Mouse (Mus musculus) MEL (cell line): ENCODE measurements around the gene Rsad2. TPM values are rescaled to one million over a fixed set of nuclear protein-coding genes. Genes with fewer than 3 reads are reported as not detected.

Experiments used
- DNase-seq: peaks from one replicate; pipeline ENCODE4 v3.0.0; 2011; ENCODE audit warnings: low read depth, low spot score
- H3K27ac ChIP-seq: 2 replicates; pipeline ENCODE4 v1.5.1; 2012; ENCODE audit warnings: low read depth, mild to moderate bottlenecking, control low read depth, low read length, moderate library complexity; ENCODE audit not compliant: control insufficient read depth
- H3K27me3 ChIP-seq, 2 experiments: fragments of 150-350 bp in 1 of 2; sonication (generic) in 1 of 2; 2 replicates each; pipeline ENCODE4 v1.6.1; 2012; ENCODE audit warnings: low read length in 2 of 2, mild to moderate bottlenecking in 2 of 2, improper control_type of control experiment in 1 of 2, moderate library complexity in 1 of 2; ENCODE audit not compliant: insufficient read depth in 2 of 2, control insufficient read depth in 1 of 2
- H3K36me3 ChIP-seq, 2 experiments: 2 replicates each; pipeline ENCODE4 v1.6.1; 2012 to 2014; ENCODE audit warnings: low read length in 2 of 2, improper control_type of control experiment in 1 of 2, inconsistent platforms in 1 of 2, mild to moderate bottlenecking in 1 of 2; ENCODE audit not compliant: insufficient read depth in 2 of 2, control insufficient read depth in 1 of 2
- H3K4me1 ChIP-seq, 2 experiments: fragments of 150-350 bp in 1 of 2; sonication (generic) in 1 of 2; 2 replicates each; pipeline ENCODE4 v1.6.1; 2012; ENCODE audit warnings: low read length in 2 of 2, improper control_type of control experiment in 1 of 2, mild to moderate bottlenecking in 1 of 2; ENCODE audit not compliant: insufficient read depth in 2 of 2, control insufficient read depth in 1 of 2
- H3K4me3 ChIP-seq, 2 experiments: fragments of 150-350 bp in 1 of 2; sonication (generic) in 1 of 2; 2 replicates each; pipeline ENCODE4 v1.5.1; 2012; ENCODE audit warnings: low read depth in 2 of 2, low read length in 2 of 2, mild to moderate bottlenecking in 2 of 2, moderate library complexity in 2 of 2, control low read depth in 1 of 2, improper control_type of control experiment in 1 of 2; ENCODE audit not compliant: control insufficient read depth in 1 of 2, insufficient read depth in 1 of 2
- H3K79me2 ChIP-seq: 2 replicates; pipeline ENCODE4 v1.6.1; 2012; ENCODE audit warnings: mild to moderate bottlenecking, low read length, moderate library complexity; ENCODE audit not compliant: control insufficient read depth, poor library complexity, insufficient read depth
- H3K9ac ChIP-seq: 2 replicates; pipeline ENCODE4 v1.6.1; 2012; ENCODE audit warnings: low read depth, mild to moderate bottlenecking, control low read depth, low read length, moderate library complexity; ENCODE audit not compliant: control insufficient read depth, poor library complexity, severe bottlenecking
- H3K9me3 ChIP-seq: fragments of 150-350 bp; sonication (generic); replicated peaks from 2 replicates; pipeline ENCODE4 v1.6.1; 2012; ENCODE audit warnings: mild to moderate bottlenecking, low read length, improper control_type of control experiment, moderate library complexity; ENCODE audit not compliant: insufficient read depth
- CHD1 ChIP-seq: IDR thresholded peaks from 2 replicates; pipeline ENCODE4 v1.6.1; 2012; ENCODE audit warnings: low read depth, mild to moderate bottlenecking, inconsistent platforms, low read length, improper control_type of control experiment
- ELF1 ChIP-seq: IDR thresholded peaks from 2 replicates; pipeline ENCODE4 v1.6.1; 2014; ENCODE audit warnings: low read depth, mild to moderate bottlenecking, inconsistent platforms, low read length, improper control_type of control experiment, moderate library complexity
- HCFC1 ChIP-seq: IDR thresholded peaks from 2 replicates; pipeline ENCODE4 v1.6.1; 2012; ENCODE audit warnings: low read depth, mild to moderate bottlenecking, inconsistent platforms, low read length, improper control_type of control experiment, moderate library complexity
- MAFK ChIP-seq: IDR thresholded peaks from 2 replicates; pipeline ENCODE4 v1.6.1; 2011; ENCODE audit warnings: low read depth, mild to moderate bottlenecking, low read length, improper control_type of control experiment, borderline replicate concordance
- MEF2A ChIP-seq: IDR thresholded peaks from 2 replicates; pipeline ENCODE4 v1.6.1; 2014; ENCODE audit warnings: low read depth, mild to moderate bottlenecking, inconsistent platforms, low read length, improper control_type of control experiment; ENCODE audit not compliant: poor library complexity, insufficient replicate concordance, severe bottlenecking; ENCODE audit errors: extremely low read depth
- MXI1 ChIP-seq: IDR thresholded peaks from 2 replicates; pipeline ENCODE4 v1.6.1; 2011; ENCODE audit warnings: mild to moderate bottlenecking, low read depth, low read length, improper control_type of control experiment
- NRF1 ChIP-seq: IDR thresholded peaks from 2 replicates; pipeline ENCODE4 v1.6.1; 2014; ENCODE audit warnings: low read depth, mild to moderate bottlenecking, inconsistent platforms, low read length, improper control_type of control experiment, moderate library complexity; ENCODE audit not compliant: poor library complexity, insufficient read depth, severe bottlenecking
- POLR2AphosphoS2 ChIP-seq: IDR thresholded peaks from 2 replicates; pipeline ENCODE4 v1.6.1; 2011; ENCODE audit warnings: low read length, improper control_type of control experiment
- POLR2AphosphoS5 ChIP-seq: IDR thresholded peaks from 2 replicates; pipeline ENCODE4 v1.6.1; 2012; ENCODE audit warnings: low read depth, borderline replicate concordance, mild to moderate bottlenecking, inconsistent platforms, low read length, moderate library complexity, mixed read lengths
- SIN3A ChIP-seq: IDR thresholded peaks from 2 replicates; pipeline ENCODE4 v1.6.1; 2012; ENCODE audit warnings: low read length, improper control_type of control experiment, inconsistent platforms
- TAL1 ChIP-seq: IDR thresholded peaks from 2 replicates; pipeline ENCODE4 v1.6.1; 2012; ENCODE audit warnings: mild to moderate bottlenecking, inconsistent platforms, low read length, moderate library complexity, mixed read lengths
- TCF12 ChIP-seq: IDR thresholded peaks from 2 replicates; pipeline ENCODE4 v1.6.1; 2014; ENCODE audit warnings: low read depth, mild to moderate bottlenecking, inconsistent platforms, low read length, improper control_type of control experiment, moderate library complexity
- USF2 ChIP-seq, 2 experiments: IDR thresholded peaks; 2 replicates each; pipeline ENCODE4 v1.6.1; 2011 to 2012; ENCODE audit warnings: improper control_type of control experiment in 2 of 2, low read length in 2 of 2, borderline replicate concordance in 1 of 2, inconsistent platforms in 1 of 2, low read depth in 1 of 2, mild to moderate bottlenecking in 1 of 2; ENCODE audit not compliant: insufficient read depth in 1 of 2
- polyA plus RNA-seq, 2 experiments: library from polyadenylated mRNA; stranded (reverse) in 1 of 2; unstranded in 1 of 2; fragments of >175 nt in 1 of 2; fragments of >200 nt in 1 of 2; gene quantifications; 2 replicates each; pipeline versions ENCODE4 v1.2.1 to v1.2.4; 2012; ENCODE audit warnings: low replicate concordance in 2 of 2, low read depth in 1 of 2; ENCODE audit not compliant: insufficient read length in 2 of 2, insufficient read depth in 1 of 2, missing spikeins in 1 of 2
- total RNA-seq: library from RNA; depleted of rRNA; stranded (reverse); fragments of 300-350 nt; gene quantifications from 2 replicates; pipeline ENCODE4 v1.2.3, GENCODE M21; 2012

Gene Rsad2
- total and polyA plus RNA-seq, 3 experiments, result 0.42 to 0.61 TPM; not detected in 1

DNA sequence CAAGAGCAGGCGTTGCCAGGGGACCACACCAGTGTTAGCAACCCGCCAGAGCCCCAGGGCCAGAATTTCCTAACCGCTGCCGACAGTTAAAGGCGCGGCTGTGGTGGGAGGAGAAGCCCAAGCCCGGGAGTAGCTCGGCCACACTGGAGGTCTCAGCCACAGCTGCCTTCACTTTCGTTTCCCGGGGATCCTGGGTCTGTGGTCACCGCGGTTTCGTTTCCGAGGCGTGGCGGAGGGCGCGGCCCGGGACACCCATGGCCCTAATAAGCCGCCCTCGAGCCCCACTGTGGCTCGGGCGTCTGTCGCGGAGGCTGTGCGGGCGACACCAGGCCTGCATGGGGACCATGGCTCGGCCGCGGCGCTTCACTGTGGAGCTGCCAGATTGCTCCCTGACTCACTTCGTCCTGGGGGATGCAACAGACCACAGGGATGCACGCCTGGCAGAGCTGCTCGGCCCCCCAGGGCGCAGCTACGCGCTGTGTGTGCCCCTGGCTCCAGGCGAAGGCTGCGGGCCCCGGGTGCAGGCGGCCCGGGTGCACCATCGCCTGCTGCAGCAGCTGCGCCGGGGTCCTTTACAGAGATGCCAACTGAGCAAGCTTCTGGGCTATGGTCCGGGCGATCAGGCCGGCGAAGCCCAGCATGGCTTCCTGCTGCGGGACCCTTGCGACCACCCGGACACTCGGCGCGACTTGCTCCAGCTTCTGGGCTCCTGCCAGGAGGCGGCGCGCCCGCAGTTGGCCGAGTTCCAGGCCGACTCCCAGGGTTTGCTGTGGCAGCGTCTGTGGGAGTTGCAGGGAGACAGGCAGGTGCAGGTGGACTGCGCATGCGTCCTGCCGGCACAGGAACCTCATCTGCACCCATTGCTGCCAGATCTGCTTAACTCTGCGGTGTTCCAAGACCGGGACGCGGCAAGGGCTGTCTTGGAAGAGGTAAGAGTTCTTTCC lies 13.1 kb upstream of the Rsad2 start, which contains the start of gene Cmpk2:
Cmpk2 (plus strand) TSS at position 107 of the 944 bp plus-strand sequence.
- no peaks in the 10 kb centered on the region for H3K79me2 ChIP-seq
- H3K4me1 ChIP-seq, result no peaks in the 10 kb centered on the region; a peak in 1 of 4 replicates
- no peaks in the 10 kb centered on the region for H3K27me3 ChIP-seq
- TF ChIP-seq SIN3A, result 0 out of 2 replicates have a peak, but pooled peaks have one; percentile 5
- no peak for TF ChIP-seq POLR2AphosphoS2
- TF ChIP-seq NRF1, result peak; percentile 66
- H3K9ac ChIP-seq, result peak within 1 kb of the TSS; percentile 55
- no peaks in the 10 kb centered on the region for H3K9me3 ChIP-seq
- peak; percentile 69 for DNase-seq
- no peaks in the 10 kb centered on the region for H3K36me3 ChIP-seq
- H3K27ac ChIP-seq, result no peak within 1 kb of the TSS
- peak within 1 kb of the TSS; percentile 69 to 81 for H3K4me3 ChIP-seq

DNA sequence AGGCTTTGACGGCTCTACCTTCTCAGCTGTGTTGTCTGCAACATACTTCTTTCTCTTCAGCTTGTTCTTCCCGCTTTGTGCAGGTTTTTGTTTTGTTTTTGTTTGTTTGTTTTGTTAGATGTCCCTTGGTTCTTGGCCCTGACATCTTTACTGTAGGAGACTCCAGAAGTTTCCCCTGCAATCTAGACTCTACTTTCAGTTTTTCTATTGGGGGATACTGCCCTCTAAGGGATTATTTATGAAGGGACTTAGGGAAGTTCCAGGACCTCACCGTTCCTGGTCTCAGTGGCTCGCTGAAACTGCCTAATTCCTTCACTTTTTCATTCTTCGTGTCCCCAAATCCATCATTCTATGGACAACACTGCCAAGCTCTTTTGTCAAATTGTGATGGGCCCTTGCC lies 9.3 kb upstream of the Rsad2 start:
- no peaks in the 10 kb centered on the region for H3K9me3 ChIP-seq
- no peaks in the 10 kb centered on the region for H3K36me3 ChIP-seq
- DNase-seq, result no peak
- H3K27me3 ChIP-seq, result no peaks in the 10 kb centered on the region
- TF ChIP-seq NRF1, result no peak
- no peak for TF ChIP-seq MXI1
- TF ChIP-seq TCF12, result no peak
- TF ChIP-seq POLR2AphosphoS2, result no peak
- TF ChIP-seq USF2 (IDR thresholded peaks at IDR 0.05; ENCODE audit: borderline replicate concordance in 1 of 2, insufficient read depth in 1 of 2, low read depth in 1 of 2, low read length in 2 of 2), result no peak
- TF ChIP-seq TAL1, result no peak
- H3K9ac ChIP-seq, result no peak overlapping the region
- no peaks in the 10 kb centered on the region; a peak in 1 of 4 replicates for H3K4me1 ChIP-seq
- H3K4me3 ChIP-seq, result no peak overlapping the region
- H3K27ac ChIP-seq, result no peak overlapping the region
- H3K79me2 ChIP-seq, result no peaks in the 10 kb centered on the region

DNA sequence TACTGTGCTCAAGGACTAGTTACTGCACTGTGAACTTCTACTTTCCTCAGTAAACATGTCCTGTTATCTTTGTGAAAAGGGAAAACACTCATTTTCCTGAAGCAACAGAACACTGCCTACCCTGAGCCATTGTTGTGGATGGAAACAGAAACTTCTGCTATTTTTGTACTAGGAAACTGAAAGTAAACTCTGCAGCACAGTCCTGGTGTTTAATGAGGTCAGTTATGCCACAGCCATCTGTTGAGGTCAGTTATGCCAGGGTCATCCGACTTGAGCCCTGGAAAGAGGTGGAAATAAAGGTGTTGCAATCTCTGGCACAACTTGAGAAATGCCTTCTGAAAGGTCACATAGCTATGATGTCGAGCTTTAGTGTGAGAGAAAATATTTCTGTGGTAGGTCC lies 3.8 kb upstream of the Rsad2 start:
- Histone ChIP-seq H3K27me3 (no peaks in the 10 kb centered on the region), H3K4me1 (no peaks in the 10 kb centered on the region), H3K27ac (no peak overlapping the region), H3K79me2 (no peaks in the 10 kb centered on the region), H3K9ac (no peak overlapping the region), H3K4me3 (peak overlapping the region; percentile 21 to 51), H3K36me3 (no peaks in the 10 kb centered on the region), H3K9me3 (no peaks in the 10 kb centered on the region)
- no peak for DNase-seq
- TF ChIP-seq MEF2A (no peak), POLR2AphosphoS5 (no peak), CHD1 (no peak), HCFC1 (no peak), ELF1 (no peak), TAL1 (no peak), USF2 (IDR thresholded peaks at IDR 0.05; ENCODE audit: borderline replicate concordance in 1 of 2, insufficient read depth in 1 of 2, low read depth in 1 of 2, low read length in 2 of 2) (no peak), MAFK (no peak)
